Mouse (Mus musculus) leukemia stem cell, adult 10-12 weeks (primary cell): Measurements from ENCODE around the gene Zc3h15. TPM values are rescaled to one million over a fixed set of nuclear protein-coding genes. Genes with fewer than 3 reads are reported as not detected.

Experiments
- polyA plus RNA-seq: library from polyadenylated mRNA; stranded (reverse); fragments of >175 nt; gene quantifications from 2 replicates; pipeline ENCODE4 v1.2.3, GENCODE M21; 2012; ENCODE audit warnings: low replicate concordance

The Zc3h15 gene
- 196 and 445 TPM in 2 replicates for polyA plus RNA-seq

GRCm38 (mm10) chr2:83644276-83645252, at the start of gene Zc3h15:
Gene Zc3h15, plus strand, starts transcription at chr2:83644435.

Other genes with a start within 250 kb of the Zc3h15 start
- 17.1 and 19.9 TPM in 2 replicates for gene Itgav, start 80.0 kb downstream of the Zc3h15 start, polyA plus RNA-seq
- 0.03 TPM in 1 of 2 replicates, not detected in the other for gene Fam171b, start 168.2 kb downstream of the Zc3h15 start, polyA plus RNA-seq